Mouse (Mus musculus) layer of hippocampus, adult 11-12 months (tissue): ENCODE results near the gene St8sia4.

Source experiments
- DNase-seq: peaks from one replicate; pipeline ENCODE4 v3.0.0; 2022; ENCODE audit warnings: low spot score

Gene St8sia4

GRCm38 (mm10) chr1:95667435-95668252, at the start of gene St8sia4:
Gene St8sia4 (minus strand): TSS chr1:95667571.
- peak; percentile 88 for DNase-seq

- DNase-seq = no peak
Observed at GRCm38 (mm10) chr1:95709181-95709580, 41.8 kb upstream of the St8sia4 start.

GRCm38 (mm10) chr1:95699903-95700302, 32.5 kb upstream of the St8sia4 start:
- no peak for DNase-seq

GRCm38 (mm10) chr1:95674052-95674451, 6.7 kb upstream of the St8sia4 start:
- DNase-seq = no peak

GRCm38 (mm10) chr1:95668253-95668805, 958 bp upstream of the St8sia4 start:
- DNase-seq = no peak

- no peak for DNase-seq
Observed at GRCm38 (mm10) chr1:95666541-95667320, 640 bp downstream of the St8sia4 start.

GRCm38 (mm10) chr1:95665951-95666484, 1.4 kb downstream of the St8sia4 start:
- DNase-seq = peak; percentile 3

- peak; percentile 21 for DNase-seq
Observed at GRCm38 (mm10) chr1:95664969-95665702, 2.2 kb downstream of the St8sia4 start.

- peak; percentile 11 for DNase-seq
Observed at GRCm38 (mm10) chr1:95664321-95664825, 3.0 kb downstream of the St8sia4 start.

- no peak for DNase-seq
Observed at GRCm38 (mm10) chr1:95657051-95657668, 10.2 kb downstream of the St8sia4 start.

GRCm38 (mm10) chr1:95655564-95655963, 11.8 kb downstream of the St8sia4 start:
- no peak for DNase-seq

- no peak for DNase-seq
Observed at GRCm38 (mm10) chr1:95653445-95653844, 13.9 kb downstream of the St8sia4 start.

- no peak for DNase-seq
Observed at GRCm38 (mm10) chr1:95644292-95644691, 23.1 kb downstream of the St8sia4 start.

- DNase-seq = no peak
Observed at GRCm38 (mm10) chr1:95639001-95639400, 28.4 kb downstream of the St8sia4 start.

GRCm38 (mm10) chr1:95624376-95624775, 43.0 kb downstream of the St8sia4 start:
- no peak for DNase-seq

- no peak for DNase-seq
Observed at GRCm38 (mm10) chr1:95618647-95619046, 48.7 kb downstream of the St8sia4 start.

GRCm38 (mm10) chr1:95618125-95618524, 49.2 kb downstream of the St8sia4 start:
- DNase-seq = no peak

GRCm38 (mm10) chr1:95610017-95610416, 57.4 kb downstream of the St8sia4 start:
- DNase-seq = no peak

- DNase-seq = no peak
Observed at GRCm38 (mm10) chr1:95609045-95609444, 58.3 kb downstream of the St8sia4 start.

GRCm38 (mm10) chr1:95605458-95605857, 61.9 kb downstream of the St8sia4 start:
- DNase-seq = no peak

- DNase-seq = no peak
Observed at GRCm38 (mm10) chr1:95598108-95598507, 69.3 kb downstream of the St8sia4 start.
